Mouse (Mus musculus) Patski (cell line): ENCODE measurements at regions not wholly inside any gene's neighbourhood (a gene's known extent, or its start where the extent isn't known, plus 50 kb on each side); places are given as distances from the start of the nearest gene placed in this dataset.
A peak's percentile ranks its signal among the peaks of the same experiment; 100 is the strongest.

Experiments
- ATAC-seq: fragments of 100-300 bp; one replicate; pipeline ENCODE4 v1.8.0; 2021
- CTCF ChIA-PET: fragments of 350-600 bp; sonication (Branson Sonifier 250); formaldehyde crosslinking; loops from one replicate; lab custom pipeline; 2022; ENCODE audit warnings: inconsistent platforms; lab: Charles Lee
- POLR2A ChIA-PET: fragments of 350-600 bp; sonication (Branson Sonifier 250); formaldehyde crosslinking; loops from one replicate; lab custom pipeline; 2022; ENCODE audit warnings: antibody characterized with exemption, inconsistent platforms; lab: Charles Lee
- DNase-seq: peaks from one replicate; pipeline ENCODE4 v3.0.0-alpha.2; 2011; ENCODE audit warnings: low read depth, low spot score
- H3K27me3 ChIP-seq: fragments of 371-371 bp; one replicate; pipeline ENCODE4 v1.5.1; 2021
- CTCF ChIP-seq: fragments of 100-300 bp; IDR thresholded peaks from one replicate; pipeline ENCODE4 v1.5.1; 2021
- in situ Hi-C: fragments of 300-500 bp; cut with MboI; formaldehyde crosslinking; loops from 3 replicates; pipeline ENCODE4 v1.11.1; 2018; ENCODE audit warnings: low pct_unique_long_range_greater_than_20kb, mixed read lengths

- TF ChIP-seq CTCF, result peak; percentile 62
- ChIA-PET CTCF (no interaction called here), POLR2A (no interaction called here)
- in situ Hi-C loops, result no loop called here
- DNase-seq, result no peak
- H3K27me3 ChIP-seq, result peaks cover 15% of the 10 kb centered on the region
- ATAC-seq, result no peak
These were observed 435.4 kb downstream of the Prss52 start for GRCm38 (mm10) chr14:64539436-64539835.

DNA sequence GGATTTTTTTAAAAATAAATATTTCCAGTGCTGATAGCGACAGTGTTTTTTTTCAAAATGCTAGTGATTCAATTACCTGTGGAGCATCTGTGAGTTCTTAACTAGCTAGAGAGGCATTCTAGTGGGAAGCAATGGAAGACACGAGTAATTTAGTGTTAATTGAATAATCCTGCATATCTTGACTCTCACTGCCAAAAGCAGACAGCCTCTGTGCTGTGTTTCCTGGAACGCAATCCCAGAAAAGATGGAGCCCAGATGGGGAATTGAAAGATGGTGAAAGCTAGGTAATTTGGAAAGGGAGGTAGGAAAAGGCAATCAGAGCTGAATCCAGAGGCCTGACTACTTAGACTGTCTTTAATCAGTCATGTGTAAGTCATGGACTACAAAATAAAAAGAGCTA lies 441.0 kb downstream of the Prss52 start:
- H3K27me3 ChIP-seq, result peaks cover 21% of the 10 kb centered on the region
- DNase-seq, result no peak
- no peak for ATAC-seq
- TF ChIP-seq CTCF, result no peak
- ChIA-PET POLR2A (no interaction called here), CTCF (no interaction called here)
- in situ Hi-C loops, result no loop called here

DNA sequence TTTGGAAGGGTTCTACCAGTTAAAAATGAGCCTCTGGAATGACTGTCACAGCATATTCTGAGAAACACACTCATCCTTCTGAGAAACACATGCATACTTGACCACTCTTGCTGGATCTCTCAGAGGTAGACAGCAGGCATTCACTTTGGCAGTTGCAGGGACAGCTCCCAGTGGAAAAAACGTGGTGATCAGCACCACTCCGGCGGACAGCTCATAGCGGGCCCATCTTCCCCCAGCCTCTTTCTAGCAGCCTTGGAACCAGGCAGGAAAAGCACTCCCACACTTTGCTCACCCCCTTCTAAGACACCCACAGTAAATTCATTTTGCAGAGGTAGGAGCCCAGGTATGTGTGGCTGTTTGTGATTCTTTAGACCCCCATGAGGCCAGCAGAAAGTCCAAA lies 442.7 kb downstream of the Prss52 start:
- in situ Hi-C loops, result no loop called here

DNA sequence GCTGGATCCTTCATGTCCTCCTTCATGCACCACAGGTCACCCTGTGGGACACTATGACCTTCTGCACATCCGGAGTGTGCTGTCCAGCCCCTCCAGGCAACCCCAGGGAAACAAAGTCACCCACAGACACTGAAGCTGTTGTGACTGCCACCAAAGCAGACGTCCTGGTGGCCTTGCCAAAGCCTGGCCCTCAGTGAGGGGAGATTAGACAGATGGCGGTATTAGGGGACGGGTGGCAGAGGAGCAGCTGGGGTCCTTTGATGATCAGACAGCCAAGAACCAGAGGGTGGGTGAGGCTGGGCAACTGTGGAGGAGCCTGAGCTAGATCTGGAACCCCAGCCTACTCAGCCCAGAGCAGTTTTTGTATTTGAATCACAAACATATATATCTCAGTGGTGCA lies 448.9 kb downstream of the Prss52 start:
- in situ Hi-C loops, result no loop called here
- ChIA-PET CTCF (no interaction called here), POLR2A (no interaction called here)
- DNase-seq, result no peak
- peaks cover 12% of the 10 kb centered on the region for H3K27me3 ChIP-seq
- no peak for TF ChIP-seq CTCF
- no peak for ATAC-seq

More for the DNA sequence above, 442.7 kb downstream of the Prss52 start:
- CTCF ChIA-PET, result no interaction called here
- no peak for TF ChIP-seq CTCF
- POLR2A ChIA-PET, result no interaction called here
- peaks cover 21% of the 10 kb centered on the region for H3K27me3 ChIP-seq
- ATAC-seq, result peak; percentile 51
- peak; percentile 27 for DNase-seq

- DNase-seq (no peak), ATAC-seq (no peak)
- peaks cover 12% of the 10 kb centered on the region for H3K27me3 ChIP-seq
- ChIA-PET CTCF (interaction anchor here (0.9 kb wide), 1 partner anchor 15 kb away, joined by 4 read pairs; no protein-coding TSS in a partner anchor), POLR2A (no interaction called here)
- no peak for TF ChIP-seq CTCF
- in situ Hi-C loops, result no loop called here
These were observed 452.0 kb downstream of the Prss52 start for GRCm38 (mm10) chr14:64556042-64556441.

GRCm38 (mm10) chr14:64557453-64557852 lies 453.4 kb downstream of the Prss52 start:
- CTCF ChIA-PET, result no interaction called here
- in situ Hi-C loops, result no loop called here

GRCm38 (mm10) chr14:64568689-64569088 lies 464.6 kb downstream of the Prss52 start:
- ChIA-PET CTCF (no interaction called here), POLR2A (no interaction called here)
- in situ Hi-C loops, result no loop called here
- DNase-seq (peak; percentile 4), ATAC-seq (no peak)
- no peak for TF ChIP-seq CTCF
- peaks cover 3% of the 10 kb centered on the region for H3K27me3 ChIP-seq

More at GRCm38 (mm10) chr14:64557453-64557852, 453.4 kb downstream of the Prss52 start:
- DNase-seq, result no peak
- no peak for ATAC-seq
- POLR2A ChIA-PET, result no interaction called here
- no peak for TF ChIP-seq CTCF
- H3K27me3 ChIP-seq, result peaks cover 19% of the 10 kb centered on the region

DNA sequence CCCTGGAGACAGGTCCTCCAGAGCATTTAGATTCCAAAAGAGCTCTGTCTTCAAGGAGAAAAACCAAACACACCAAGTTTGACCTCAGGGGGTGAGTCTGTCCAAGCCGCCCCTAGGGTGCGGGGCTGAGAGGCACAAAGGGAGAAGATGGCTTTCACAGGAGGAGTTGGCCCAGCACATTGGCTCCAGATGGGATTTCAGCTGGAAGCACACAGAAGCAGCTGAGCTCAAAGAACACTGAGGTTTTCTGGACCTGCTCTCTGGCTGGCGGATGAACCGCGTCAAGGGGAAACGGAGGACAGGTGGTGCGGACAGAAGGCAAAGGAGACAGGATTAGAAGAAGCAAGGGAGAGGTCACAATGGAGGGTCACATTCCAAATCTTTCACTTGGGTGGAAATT lies 466.9 kb downstream of the Prss52 start:
- no peak for DNase-seq
- no peak for ATAC-seq
- CTCF ChIA-PET, result no interaction called here
- POLR2A ChIA-PET, result no interaction called here
- no peak for TF ChIP-seq CTCF
- in situ Hi-C loops, result no loop called here
- peaks cover 10% of the 10 kb centered on the region for H3K27me3 ChIP-seq

DNA sequence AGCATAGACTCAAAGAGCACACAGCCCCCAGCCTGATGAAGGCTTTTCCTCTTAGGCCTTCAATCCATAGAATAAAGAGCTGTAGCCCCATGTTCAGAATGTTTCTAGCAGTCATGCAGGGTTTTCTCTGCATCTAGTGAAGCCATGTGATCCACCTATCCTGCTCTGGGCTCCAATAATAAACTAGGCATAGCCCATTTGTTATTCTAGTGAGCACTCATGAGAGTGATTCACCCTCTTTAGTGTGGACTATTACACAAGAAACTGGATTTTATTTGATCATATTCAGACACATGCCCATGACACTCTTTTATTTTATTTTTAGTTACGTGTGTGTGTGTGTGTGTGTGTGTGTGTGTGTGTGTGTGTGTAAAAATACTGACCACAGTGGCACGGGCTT lies 468.7 kb downstream of the Prss52 start:
- ChIA-PET POLR2A (no interaction called here), CTCF (no interaction called here)
- ATAC-seq, result no peak
- no peak for TF ChIP-seq CTCF
- peaks cover 16% of the 10 kb centered on the region for H3K27me3 ChIP-seq
- DNase-seq, result no peak
- in situ Hi-C loops, result no loop called here

DNA sequence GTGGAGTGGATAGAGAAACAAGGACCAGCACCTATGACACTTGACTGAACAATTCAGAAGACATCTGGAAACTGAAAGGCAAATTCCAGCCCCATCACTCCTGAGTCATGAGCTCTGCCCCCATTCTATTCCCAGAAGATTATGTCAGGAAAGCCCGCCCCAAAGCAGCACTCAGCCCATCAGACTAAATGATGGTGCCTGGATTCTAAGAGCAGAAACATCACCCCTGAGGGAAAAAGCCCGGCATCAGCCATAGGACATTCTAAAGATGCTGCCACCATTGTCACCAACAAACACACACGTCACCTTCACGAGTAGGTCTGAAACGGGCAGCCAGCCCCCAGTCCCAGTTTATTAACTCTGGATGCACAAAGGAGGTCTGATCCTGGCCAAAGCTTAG lies 469.7 kb downstream of the Prss52 start:
- no peak for ATAC-seq
- no peak for DNase-seq
- TF ChIP-seq CTCF, result no peak
- ChIA-PET POLR2A (no interaction called here), CTCF (no interaction called here)
- peaks cover 19% of the 10 kb centered on the region for H3K27me3 ChIP-seq
- in situ Hi-C loops, result no loop called here

DNA sequence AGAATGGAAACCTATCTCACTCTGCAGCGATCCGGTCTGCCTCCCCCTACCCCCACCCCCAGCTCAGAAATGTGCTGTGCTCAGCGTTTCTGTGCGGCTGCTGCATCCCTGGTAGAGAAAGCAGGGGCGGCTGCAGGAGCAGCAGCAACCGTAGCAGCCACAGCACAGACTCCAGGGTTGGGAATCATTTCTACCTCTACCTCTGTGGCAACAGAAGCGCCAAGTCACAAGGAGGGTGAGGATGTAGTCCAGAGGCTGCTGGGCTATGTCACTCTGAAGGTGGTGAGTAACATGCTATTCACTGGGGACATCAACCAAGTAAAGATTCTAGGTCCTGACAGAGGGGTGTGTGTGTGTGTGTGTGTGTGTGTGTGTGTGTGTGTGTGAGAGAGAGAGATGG lies 470.2 kb downstream of the Prss52 start:
- CTCF ChIA-PET, result no interaction called here
- DNase-seq (no peak), ATAC-seq (no peak)
- in situ Hi-C loops, result no loop called here
- POLR2A ChIA-PET, result no interaction called here
- peaks cover 24% of the 10 kb centered on the region for H3K27me3 ChIP-seq
- TF ChIP-seq CTCF, result no peak

DNA sequence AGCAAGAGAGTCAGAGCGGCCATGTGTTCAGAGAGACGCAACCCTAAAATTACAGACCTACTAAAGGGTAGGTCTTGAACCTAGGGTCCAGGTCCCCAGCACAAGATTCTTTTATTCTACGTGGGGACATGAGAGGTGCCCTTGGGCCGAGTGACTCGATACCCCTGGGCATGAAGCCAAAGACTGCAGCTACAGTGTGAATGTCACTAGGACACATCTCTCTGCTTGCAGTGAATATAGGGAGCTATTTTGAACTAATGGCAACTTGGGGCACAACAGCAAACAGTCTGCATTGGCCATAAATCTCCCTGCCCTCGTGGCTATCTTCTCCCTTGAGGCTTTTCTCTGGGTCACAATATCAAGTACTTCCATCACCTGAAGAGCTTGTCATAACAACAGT lies 470.7 kb downstream of the Prss52 start:
- ChIA-PET POLR2A (no interaction called here), CTCF (no interaction called here)
- H3K27me3 ChIP-seq, result peaks cover 25% of the 10 kb centered on the region
- TF ChIP-seq CTCF, result no peak
- ATAC-seq (no peak), DNase-seq (no peak)
- in situ Hi-C loops, result loop anchor here (25.0 kb wide), 1 partner anchor 737 kb away; no protein-coding TSS in a partner anchor
